Mouse (Mus musculus): ENCODE data around the gene Crnkl1.

The Crnkl1 gene

DNA sequence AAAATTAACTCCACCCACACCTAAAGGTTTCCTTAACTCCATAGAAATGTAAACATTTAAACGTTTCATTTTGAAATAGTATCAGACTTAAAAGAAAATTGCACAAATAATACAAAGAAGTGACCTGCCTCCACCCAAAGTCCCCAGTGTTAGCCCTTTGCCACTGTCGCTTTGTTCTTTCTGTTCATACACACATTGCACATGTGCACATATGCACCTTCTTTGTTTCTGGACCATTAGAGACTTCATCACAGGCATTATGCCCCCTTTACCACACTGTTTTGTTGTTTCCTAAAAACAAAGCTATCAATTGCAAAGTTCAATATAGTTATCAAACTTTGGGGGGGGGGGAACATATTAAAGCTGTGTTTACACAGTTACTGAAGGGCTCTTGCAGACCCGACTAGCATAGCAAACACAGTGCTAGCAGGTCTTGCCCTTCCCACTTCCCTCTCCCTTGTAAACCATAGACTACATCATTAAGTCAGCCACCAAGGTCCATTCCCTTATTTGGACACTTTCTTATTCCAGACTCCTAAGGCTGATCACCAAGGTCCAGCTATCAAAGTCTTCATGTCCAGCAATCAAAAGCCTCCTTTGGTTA is 59.8 kb downstream of the Crnkl1 start:
- no peak for DNase-seq (ENCODE audit: low read depth)

DNA sequence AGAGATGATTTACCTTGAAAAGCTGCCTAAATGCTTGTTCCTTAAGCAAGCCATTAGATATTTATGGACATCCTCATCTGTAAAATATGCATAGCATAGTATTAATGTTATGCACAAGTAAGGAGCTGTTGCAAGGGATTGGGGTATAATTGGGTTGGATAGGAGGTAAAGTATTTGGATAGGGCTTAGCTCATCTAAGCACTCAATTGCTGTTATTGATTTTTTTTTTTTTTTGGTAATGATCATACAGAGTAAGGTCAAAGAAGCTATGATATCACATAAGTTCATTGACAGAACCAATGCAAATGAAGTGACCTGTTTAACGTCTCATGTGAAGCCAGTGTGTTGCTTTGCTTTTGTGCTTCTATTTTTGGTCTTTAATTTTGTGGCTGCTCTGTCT is 60.9 kb downstream of the Crnkl1 start:
- no peak for DNase-seq (ENCODE audit: low read depth)

DNA sequence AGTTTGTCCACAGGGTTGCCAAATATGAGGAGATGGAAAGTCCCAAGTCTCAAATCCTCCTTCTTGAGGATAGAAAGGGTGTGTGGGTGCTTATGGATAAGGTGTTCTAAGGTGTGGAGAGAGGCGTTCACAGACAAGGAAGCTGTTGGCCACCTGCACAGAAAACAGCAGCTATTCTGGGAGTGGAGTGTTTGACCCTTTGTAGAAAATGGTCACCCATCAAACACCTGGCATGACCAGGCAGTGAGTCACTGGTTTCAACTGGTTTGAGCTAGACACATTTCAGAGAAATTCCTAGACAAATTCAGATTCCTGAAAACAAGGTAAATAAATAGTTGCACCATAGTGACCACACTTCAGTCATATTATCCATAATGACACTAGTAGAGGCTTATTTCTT is 62.7 kb downstream of the Crnkl1 start:
- no peak for DNase-seq (ENCODE audit: low read depth)

DNA sequence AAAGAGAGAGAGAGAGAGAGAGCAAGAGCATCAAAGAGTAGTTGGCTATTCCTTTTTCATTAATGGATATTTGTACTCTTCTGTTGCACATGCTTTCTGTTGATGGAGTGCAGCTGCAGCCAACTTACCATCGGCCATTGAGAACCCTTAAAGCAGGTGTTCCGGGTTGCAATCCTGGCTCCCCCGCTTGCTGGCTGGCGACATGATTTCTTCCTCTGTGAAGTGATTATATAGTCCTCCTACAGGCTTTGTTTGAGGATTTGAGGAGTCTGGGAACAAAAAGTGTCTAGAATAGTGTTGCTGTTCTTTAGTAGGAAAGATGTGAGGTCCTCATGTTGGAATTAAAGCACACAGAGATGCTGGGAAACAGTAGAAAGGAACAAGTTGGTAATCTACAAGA is 63.5 kb downstream of the Crnkl1 start:
- no peak for DNase-seq (ENCODE audit: low read depth)

Data from c-Kit-positive CD71-negative TER-119-negative erythroid progenitor cells, embryonic 14.5 days (primary cell).